Mouse (Mus musculus): ENCODE results near the gene Nab1. TPM values are rescaled to one million over a fixed set of nuclear protein-coding genes. Genes with fewer than 3 reads are reported as not detected.

The Nab1 gene
- total RNA-seq, 2 experiments from 2014 or later: 25.6 to 26.2 TPM

- no peak for DNase-seq (ENCODE audit: low spot score in 2 of 2)
- intact Hi-C loops (cut with DNase I): loop anchor here (10.0 kb wide), 2 partner anchors 235 to 345 kb away; partner anchors contain the start of gene Mfsd6
Observed at GRCm38 (mm10) chr1:52489538-52490181, 10.8 kb downstream of the Nab1 start.

DNA sequence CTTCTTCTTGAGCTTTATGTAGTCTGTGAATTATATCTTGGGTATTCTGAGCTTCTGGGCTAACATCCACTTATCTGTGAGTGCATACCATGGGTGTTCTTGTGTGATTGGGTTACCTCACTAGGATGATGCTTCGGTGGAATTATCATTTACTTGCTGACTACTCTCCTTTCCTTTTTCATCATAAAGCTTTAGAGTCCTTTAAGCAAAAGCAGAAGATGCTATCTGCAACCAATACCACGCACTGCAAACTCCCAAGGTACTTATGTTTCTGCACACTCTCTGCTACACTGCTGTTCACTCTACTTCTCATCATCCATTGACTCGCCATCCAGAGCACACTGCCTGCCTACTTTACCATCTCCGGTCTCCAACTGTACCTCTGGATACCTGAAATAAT, 15.5 kb downstream of the Nab1 start:
- intact Hi-C loops (cut with DNase I): no loop called here
- DNase-seq (ENCODE audit: low spot score in 2 of 2): no peak

- intact Hi-C loops (cut with DNase I): no loop called here
Observed at GRCm38 (mm10) chr1:52474291-52474690, 26.2 kb downstream of the Nab1 start.

DNA sequence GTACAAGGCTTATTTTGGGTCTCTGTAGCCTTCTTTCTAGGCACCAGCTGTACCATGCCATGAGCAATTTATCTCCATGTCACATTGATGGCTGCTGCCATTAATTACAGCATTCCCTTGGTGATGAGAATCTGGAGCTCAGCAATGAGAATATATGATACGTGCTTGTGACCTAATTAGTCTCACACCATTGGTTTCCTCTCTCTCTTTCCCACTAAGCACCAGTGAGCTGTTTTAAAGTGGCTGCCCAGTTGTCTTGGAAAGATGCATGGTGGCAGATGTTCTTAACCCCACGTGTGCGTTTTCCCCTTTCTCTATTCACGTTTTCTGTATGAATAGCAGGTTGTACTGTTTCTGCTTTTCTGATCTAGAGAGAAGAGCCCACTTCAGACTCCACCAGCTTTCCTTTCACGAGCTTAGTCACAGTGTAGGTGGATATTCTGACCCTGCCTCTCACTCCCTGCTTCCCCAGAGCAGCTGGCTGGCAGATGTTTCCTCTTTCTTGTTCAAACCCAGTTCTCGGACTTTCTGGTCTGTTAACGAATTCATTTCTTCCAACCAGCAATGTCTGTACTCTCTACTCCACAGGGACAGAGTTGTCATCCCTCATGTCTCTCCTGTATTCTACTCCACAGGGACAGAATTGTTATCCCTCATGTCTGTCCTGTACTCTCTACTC, 29.5 kb downstream of the Nab1 start:
- intact Hi-C loops (cut with DNase I): no loop called here

More at GRCm38 (mm10) chr1:52474291-52474690, 26.2 kb downstream of the Nab1 start:
- DNase-seq (ENCODE audit: low spot score in 2 of 2): no peak

GRCm38 (mm10) chr1:52470326-52470725, 30.2 kb downstream of the Nab1 start:
- intact Hi-C loops (cut with DNase I): no loop called here

More for the DNA sequence above, 29.5 kb downstream of the Nab1 start:
- no peak for DNase-seq (ENCODE audit: low spot score in 2 of 2)

DNA sequence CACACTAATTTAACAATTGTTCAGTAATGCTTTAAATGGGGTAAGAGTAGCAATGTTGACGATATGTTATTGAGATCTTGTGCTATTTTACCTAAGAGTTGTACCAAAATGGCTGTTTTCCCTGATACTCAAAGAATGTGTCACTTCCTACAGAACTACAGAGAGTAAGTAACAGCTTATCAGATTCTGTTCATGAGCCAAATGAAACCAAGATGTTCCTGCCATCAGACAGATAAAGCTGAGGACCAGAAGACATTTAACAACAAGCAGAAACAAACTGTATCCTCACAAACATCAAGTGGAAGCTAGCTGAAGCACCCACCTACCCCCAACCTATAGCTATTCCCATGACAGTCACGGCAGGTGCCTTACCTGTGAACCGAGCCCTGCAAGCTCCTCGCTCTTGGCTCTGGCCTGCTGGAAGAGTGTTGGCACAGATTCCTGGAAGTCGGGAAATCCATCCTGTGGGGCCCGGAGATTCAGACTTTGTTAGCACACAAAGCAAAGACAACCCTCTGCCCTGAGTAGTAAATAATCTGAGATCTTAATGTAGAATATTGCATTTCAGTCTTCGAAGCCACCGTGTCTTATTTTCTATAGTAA, 33.9 kb downstream of the Nab1 start:
- DNase-seq (ENCODE audit: low spot score in 2 of 2): no peak
- intact Hi-C loops (cut with DNase I): loop anchor here (5.0 kb wide), 1 partner anchor 36 kb away; the partner anchor contains the start of gene Nab1

More at GRCm38 (mm10) chr1:52470326-52470725, 30.2 kb downstream of the Nab1 start:
- no peak for DNase-seq (ENCODE audit: low spot score in 2 of 2)

GRCm38 (mm10) chr1:52465830-52466229, 34.6 kb downstream of the Nab1 start:
- intact Hi-C loops (cut with DNase I): loop anchor here (2.0 to 5.0 kb wide), 2 partner anchors 36 to 135 kb away; partner anchors contain the start of gene Nab1

GRCm38 (mm10) chr1:52465264-52465663, 35.2 kb downstream of the Nab1 start:
- DNase-seq (ENCODE audit: low spot score in 2 of 2): peak; percentile 41 to 93
- intact Hi-C loops (cut with DNase I): loop anchor here (2.0 to 5.0 kb wide), 2 partner anchors 37 to 134 kb away; partner anchors contain the start of gene Nab1

More at GRCm38 (mm10) chr1:52465830-52466229, 34.6 kb downstream of the Nab1 start:
- no peak for DNase-seq (ENCODE audit: low spot score in 2 of 2)

- intact Hi-C loops (cut with DNase I): no loop called here
- no peak for DNase-seq (ENCODE audit: low spot score in 2 of 2)
Observed at GRCm38 (mm10) chr1:52463305-52463704, 37.2 kb downstream of the Nab1 start.

GRCm38 (mm10) chr1:52456571-52456970, 43.9 kb downstream of the Nab1 start:
- no peak for DNase-seq (ENCODE audit: low spot score in 2 of 2)
- intact Hi-C loops (cut with DNase I): no loop called here

- intact Hi-C loops (cut with DNase I): no loop called here
Observed at GRCm38 (mm10) chr1:52454509-52455001, 45.9 kb downstream of the Nab1 start.

DNA sequence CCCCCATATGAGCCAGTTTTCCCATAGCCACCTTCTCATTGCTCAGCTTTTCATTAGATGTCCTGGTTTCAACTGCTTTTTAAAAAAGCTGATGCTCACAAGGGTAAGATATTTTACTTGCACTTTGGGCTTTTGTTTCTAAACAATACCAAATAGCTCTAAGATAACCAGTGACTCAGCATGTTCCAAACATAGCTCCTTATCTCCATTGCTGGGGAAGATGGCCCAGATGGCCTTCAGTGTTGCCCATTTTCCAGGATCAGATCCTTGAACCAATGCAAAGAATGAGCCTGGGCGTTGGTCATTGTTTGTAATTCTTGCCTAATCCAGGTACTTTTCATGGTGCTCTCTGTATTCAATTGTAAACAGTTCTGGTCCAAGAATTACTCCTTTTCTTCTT, 49.1 kb downstream of the Nab1 start:
- DNase-seq (ENCODE audit: low spot score in 2 of 2): no peak
- intact Hi-C loops (cut with DNase I): no loop called here

More at GRCm38 (mm10) chr1:52454509-52455001, 45.9 kb downstream of the Nab1 start:
- peak; percentile 20 to 48 for DNase-seq (ENCODE audit: low spot score in 2 of 2)

DNA sequence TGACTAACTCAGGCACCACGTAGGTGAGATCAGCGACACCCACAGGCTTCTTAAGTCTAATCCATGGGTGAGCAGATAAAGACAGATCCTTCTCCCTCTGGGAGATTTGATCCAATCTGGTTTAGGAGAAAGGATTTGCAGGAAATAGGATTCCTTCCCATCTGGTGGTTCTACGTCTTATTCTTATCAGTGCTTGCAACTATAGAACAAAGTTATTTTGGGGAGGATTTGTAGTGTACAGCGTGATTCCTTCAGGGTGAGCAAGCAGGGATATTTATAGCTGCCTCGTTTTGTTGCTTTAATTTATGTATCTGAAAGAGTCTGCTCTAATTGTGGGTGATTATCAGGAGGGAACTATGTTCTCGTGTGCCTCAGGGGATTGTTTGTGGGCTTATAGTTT, 64.6 kb downstream of the Nab1 start:
- intact Hi-C loops (cut with DNase I): loop anchor here (10.0 kb wide), 1 partner anchor 101 kb away; no protein-coding TSS in a partner anchor
- peak; percentile 21 to 55 for DNase-seq (ENCODE audit: low spot score in 2 of 2)

GRCm38 (mm10) chr1:52434085-52434484, 66.4 kb downstream of the Nab1 start:
- no peak for DNase-seq (ENCODE audit: low spot score in 2 of 2)
- intact Hi-C loops (cut with DNase I): loop anchor here (5.0 to 10.0 kb wide), 2 partner anchors 37 to 99 kb away; no protein-coding TSS in a partner anchor

DNA sequence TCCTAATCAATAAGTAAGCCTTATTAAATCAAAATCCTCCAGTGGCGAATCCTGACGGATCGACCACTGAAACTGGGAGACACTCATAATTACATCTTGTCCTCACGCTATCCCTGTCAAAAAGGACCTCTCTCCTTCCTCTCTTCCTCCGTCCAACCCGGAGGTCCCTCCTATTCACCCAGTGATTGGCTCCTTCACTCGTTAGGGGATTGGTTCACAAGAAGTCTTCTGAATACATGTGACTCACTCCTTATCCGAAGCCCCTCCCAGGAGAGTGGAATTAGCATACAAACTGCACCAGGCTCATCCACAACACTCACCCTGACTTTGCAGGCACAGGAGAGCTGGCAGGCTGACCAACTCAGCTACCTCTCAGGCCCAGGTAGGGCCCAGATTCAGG, 68.7 kb downstream of the Nab1 start:
- DNase-seq (ENCODE audit: low spot score in 2 of 2): no peak
- intact Hi-C loops (cut with DNase I): loop anchor here (5.0 to 10.0 kb wide), 2 partner anchors 35 to 97 kb away; no protein-coding TSS in a partner anchor

- no peak for DNase-seq (ENCODE audit: low spot score in 2 of 2)
- intact Hi-C loops (cut with DNase I): loop anchor here (5.0 to 10.0 kb wide), 2 partner anchors 33 to 96 kb away; no protein-coding TSS in a partner anchor
Observed at GRCm38 (mm10) chr1:52430606-52431005, 69.9 kb downstream of the Nab1 start.

- DNase-seq (ENCODE audit: low spot score in 2 of 2): no peak
- intact Hi-C loops (cut with DNase I): loop anchor here (5.0 to 10.0 kb wide), 2 partner anchors 33 to 95 kb away; no protein-coding TSS in a partner anchor
Observed at GRCm38 (mm10) chr1:52430116-52430515, 70.4 kb downstream of the Nab1 start.

DNA sequence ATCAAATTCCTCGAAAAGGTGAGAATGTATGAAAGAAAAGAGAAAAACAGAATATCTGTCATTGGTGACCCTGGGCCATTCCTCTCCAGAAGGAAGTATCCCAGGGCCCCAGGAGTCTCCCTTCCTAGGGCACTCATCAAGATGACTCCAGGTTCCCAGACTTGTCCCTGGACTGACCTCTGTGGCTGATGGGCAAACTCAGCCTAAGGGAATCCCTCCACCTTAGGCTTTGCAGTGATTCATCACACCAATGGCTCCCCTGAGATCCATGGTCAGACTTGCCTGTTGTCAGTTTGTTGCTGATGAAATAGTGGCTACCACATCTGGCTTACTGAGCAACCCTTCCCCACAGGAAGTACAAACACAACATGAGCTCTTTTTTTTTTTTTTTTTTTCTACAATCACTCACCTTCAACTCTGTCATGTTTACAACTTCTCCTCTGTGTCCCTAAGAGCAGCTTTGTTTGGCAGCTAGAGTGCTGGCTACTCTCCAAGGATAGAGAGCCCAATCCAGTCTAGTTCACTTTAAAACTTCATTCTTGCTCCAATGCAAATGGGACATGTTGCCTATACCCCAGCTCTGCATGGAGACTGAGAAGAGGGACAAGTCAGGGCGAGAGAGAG, 72.5 kb downstream of the Nab1 start:
- intact Hi-C loops (cut with DNase I): no loop called here
- DNase-seq (ENCODE audit: low spot score in 2 of 2): no peak

GRCm38 (mm10) chr1:52423846-52424245, 76.6 kb downstream of the Nab1 start:
- intact Hi-C loops (cut with DNase I): no loop called here
- DNase-seq (ENCODE audit: low spot score in 2 of 2): no peak

Measured in left cerebral cortex, postnatal 25 days (tissue).